Mouse (Mus musculus) embryo, embryonic 10 days (tissue): ENCODE data around the gene Defb47.

Experiments used
- DNase-seq: peaks from one replicate; pipeline ENCODE4 v3.0.0-alpha.2; 2015; ENCODE audit warnings: low spot score

Defb47 gene

DNA sequence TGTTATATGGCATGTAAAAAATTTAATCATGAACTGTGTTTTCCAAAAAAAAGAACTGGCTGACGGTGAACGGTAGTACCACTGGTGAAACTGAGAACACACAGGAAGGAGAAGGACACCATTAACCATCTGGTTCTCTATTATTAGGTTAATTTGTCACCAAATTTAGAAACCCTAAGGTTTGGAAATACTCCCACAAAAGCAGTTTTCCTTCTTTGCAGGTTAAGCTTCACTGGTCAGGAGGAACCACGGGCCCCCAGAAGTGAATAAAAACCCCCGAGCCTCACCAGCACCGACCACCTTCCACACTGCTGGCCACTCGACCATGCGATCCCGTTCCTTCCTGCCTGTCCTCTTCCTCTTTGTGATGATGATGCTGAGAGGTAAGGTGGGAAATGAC lies at the start of gene Defb47:
Defb47 (plus strand) TSS at position 301 of the 400 bp plus-strand sequence.
- no peak for DNase-seq

DNA sequence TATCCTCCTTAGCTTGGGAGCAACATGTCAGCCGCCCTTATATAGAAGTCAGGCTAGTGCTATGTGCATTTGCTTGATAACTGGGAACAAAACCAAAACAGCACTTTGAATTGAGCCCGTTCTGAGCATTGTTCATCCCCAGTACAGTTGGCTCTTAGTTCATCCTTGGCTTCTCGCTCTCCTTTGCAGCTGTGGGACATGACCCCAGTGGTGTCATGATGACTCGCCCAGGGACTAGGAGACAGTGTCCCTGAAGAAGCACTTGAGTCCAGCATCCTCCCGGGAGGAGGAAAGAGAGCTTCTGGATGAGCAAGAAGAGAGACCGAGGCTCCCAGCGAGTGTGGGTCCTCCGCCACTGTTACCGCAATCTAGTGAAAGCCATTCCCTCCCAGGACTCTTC lies 41.8 kb upstream of the Defb47 start:
- DNase-seq = no peak

DNA sequence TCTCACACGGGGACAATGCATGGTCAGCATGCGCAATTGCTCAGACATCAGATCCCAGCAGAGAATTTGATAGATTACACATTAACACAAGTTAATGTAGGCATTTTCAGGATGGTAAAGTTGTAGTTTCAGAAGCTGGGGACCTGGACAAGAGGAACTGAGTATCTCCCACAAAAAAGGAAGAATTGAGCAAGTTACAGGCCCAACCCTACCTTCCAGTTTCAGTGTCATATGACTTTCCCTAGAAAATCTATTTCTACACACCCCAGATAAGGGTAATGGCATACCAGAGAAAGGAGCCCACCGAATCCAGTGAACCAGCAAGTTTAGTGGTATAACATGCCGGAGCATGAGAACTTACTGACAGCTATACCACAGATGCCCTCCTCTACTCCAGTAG lies 34.2 kb upstream of the Defb47 start:
- peak; percentile 1 for DNase-seq

GRCm38 (mm10) chr14:62965342-62965741 lies 32.5 kb upstream of the Defb47 start:
- peak; percentile 33 for DNase-seq

GRCm38 (mm10) chr14:62965811-62966520 lies 31.9 kb upstream of the Defb47 start:
- DNase-seq = peak; percentile 60

GRCm38 (mm10) chr14:62975046-62975445 lies 22.8 kb upstream of the Defb47 start:
- DNase-seq = peak; percentile 80

DNA sequence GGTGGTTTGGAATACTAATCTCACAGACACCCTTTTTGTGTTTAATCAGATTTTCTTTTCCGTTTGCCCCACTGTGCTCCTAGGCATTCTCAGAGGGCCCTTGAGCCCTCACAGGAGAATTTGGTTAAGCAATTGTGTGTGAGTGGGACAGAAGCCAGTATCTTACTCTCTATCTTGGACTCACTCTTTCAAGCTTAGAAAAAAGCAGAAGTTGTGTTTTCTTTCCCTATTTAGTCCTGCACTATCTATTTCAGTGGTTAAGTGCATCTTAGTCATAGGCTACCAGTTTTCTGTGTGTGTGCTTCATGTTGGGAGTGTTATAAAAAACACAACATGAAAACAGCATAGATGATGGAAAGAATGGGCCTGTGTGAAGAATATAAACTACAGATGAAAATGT lies 18.1 kb upstream of the Defb47 start:
- DNase-seq = no peak

DNA sequence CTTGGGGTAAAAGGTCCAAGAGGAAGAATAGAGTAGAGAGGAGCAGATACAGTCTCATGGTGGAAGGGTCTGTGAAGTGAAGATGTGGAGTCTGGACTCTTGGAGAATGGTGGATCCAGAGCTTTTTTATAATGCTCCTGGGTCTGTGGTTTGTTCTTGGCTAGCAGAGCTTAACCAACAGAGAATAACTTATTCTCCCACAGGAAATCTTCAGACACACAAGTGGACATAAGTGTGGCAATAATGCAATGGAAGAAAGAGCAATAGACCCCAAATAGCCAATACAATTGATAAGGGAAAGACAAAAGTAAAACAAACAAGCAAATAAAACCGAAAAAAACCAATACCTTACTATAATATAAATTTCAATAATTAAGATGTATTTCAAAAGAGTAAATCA lies 13.5 kb upstream of the Defb47 start, which contains the start of gene Defb48:
Defb48 (minus strand) TSS at position 101 of the 400 bp plus-strand sequence.
- DNase-seq = no peak

- DNase-seq = no peak
Measured at GRCm38 (mm10) chr14:62991271-62991670, 6.6 kb upstream of the Defb47 start.

DNA sequence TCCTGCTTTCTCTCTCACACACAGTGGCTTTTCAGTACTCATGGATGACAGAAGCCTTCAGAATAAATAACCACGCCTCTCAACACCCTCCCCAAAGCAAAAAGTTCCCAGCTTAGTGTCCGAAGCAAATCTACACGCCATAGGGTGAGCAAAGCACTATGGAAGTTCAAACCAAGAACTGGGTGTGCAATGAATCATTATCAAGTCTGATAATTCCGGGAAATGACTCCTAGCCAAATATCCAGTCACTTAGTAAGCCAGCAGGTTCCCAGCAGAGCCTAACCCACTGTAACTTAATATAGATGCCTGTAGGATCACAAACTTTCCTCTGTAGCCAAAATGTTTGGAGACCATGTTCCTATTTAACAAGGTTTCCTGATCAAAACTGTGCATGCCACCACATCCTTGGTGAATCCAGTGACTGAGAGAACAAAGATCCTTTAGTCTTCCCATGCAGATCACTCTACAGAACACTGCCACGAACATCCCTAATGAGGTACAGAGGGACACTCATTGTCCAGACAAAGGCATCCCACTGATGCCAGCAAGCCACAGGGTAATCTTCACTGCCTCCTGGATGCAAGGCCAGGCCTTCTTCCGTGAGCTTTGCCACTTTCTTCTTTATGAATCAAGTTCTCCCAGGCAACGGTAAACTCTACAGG lies 5.9 kb upstream of the Defb47 start:
- DNase-seq = no peak

GRCm38 (mm10) chr14:62998977-62999376 lies 1.1 kb downstream of the Defb47 start:
- DNase-seq = no peak

- DNase-seq = no peak
Measured at GRCm38 (mm10) chr14:63002588-63002987, 4.7 kb downstream of the Defb47 start.

DNA sequence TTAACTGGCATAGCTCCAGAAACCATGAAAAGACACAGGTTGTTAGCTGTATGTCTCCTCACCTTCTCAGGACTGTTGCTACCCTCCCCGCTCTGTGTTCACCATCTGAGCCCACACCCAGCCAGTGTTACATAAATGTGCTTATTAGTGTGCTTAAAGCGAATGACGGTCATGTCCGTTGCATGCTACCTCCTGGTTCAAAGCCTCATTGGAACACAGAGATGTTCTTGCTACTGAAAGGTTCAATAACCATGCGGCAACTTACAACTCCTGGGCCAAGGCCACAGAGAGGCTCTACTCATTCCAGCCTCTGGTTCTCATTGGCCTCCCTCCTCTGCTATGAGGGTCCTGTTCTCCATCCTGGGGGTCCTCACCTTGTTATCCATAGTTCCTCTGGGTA lies 13.6 kb downstream of the Defb47 start, which contains the start of gene Defb43:
Defb43 (plus strand) TSS at position 301 of the 400 bp plus-strand sequence.
- no peak for DNase-seq

DNA sequence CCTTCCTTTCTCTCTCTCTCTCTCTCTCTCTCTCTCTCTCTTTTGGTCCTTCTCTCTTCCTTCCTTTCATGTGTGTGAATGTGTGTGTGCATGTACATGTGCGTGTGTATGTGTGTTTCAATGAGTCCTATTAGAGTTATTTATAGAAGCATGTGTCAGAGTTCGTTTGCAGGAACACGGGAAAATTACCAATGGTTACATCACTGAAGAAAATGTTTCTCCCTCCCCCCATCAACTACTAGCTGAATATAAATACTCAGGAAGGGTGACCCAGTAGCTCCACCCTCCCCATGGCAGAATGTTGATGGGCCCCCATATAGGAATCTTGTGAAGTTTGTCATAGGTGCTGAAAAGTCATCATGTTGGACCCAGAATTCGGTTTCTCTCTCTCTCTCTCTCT lies 15.2 kb downstream of the Defb47 start:
- DNase-seq = no peak

- no peak for DNase-seq
Measured at GRCm38 (mm10) chr14:63014667-63015066, 16.8 kb downstream of the Defb47 start.

DNA sequence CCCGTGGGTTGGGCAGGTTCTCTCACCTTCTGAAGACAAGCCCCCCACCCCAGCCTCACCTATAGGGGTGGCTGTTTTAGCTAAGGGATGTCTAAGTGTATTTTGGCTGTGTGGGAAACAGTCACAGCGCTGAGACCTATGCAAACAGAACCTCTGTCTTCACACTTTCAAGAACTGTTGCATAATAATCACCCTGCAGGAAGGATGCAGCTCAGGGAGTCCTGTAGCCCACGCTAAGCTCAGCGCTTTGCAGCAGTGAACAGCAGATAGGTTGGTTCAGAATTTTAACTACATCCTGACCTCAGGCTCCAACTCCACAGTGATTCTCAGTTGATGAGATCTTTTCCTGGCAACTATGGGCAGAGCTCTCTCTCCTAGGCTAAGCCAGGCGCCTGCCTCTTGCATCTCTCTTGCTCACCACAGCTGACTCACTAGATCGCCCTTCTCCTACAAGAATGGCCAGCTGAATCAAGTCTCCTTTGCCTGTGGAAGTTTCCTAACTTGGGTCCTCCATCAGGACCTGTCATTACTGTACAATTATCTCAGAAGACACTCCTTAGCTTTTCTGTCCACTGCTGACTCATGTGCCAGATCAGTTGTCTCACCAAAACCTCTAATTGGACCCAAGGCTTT lies 22.8 kb downstream of the Defb47 start:
- DNase-seq = no peak

- DNase-seq = no peak
Measured at GRCm38 (mm10) chr14:63046691-63047090, 48.8 kb downstream of the Defb47 start, which contains the start of gene Defb42. Defb42 (plus strand) TSS chr14:63046991.

GRCm38 (mm10) chr14:63049910-63050370 lies 52.1 kb downstream of the Defb47 start, which contains the start of gene Defb30:
Defb30 (minus strand) TSS chr14:63049960.
- no peak for DNase-seq
